ENCODE assay signal across 8 mouse cellular contexts in genomic region chr13:45000836-45001227, GRCm38 (mm10). TPM values are rescaled to one million over a fixed set of nuclear protein-coding genes. Genes with fewer than 3 reads are reported as not detected.
DNase-seq lines count a peak whose midpoint lies in the region; ATAC-seq and TF ChIP-seq lines count a peak whose summit lies in the region.

No protein-coding gene starts in this region.

- H3K27me3 ChIP-seq in forebrain, embryonic 12.5 days: no peaks in the 10 kb centered on the region
- no peaks in the 10 kb centered on the region for H3K27me3 ChIP-seq in hindbrain, embryonic 16.5 days (replicated peaks; ENCODE audit: control insufficient read depth, insufficient read depth, low read length)
- H3K27me3 ChIP-seq in liver, embryonic 14.5 days (ENCODE audit: control insufficient read depth, insufficient read depth, low read length): no peaks in the 10 kb centered on the region

- H3K27ac ChIP-seq in forebrain, embryonic 12.5 days: no peak overlapping the region
- H3K27ac ChIP-seq in hindbrain, embryonic 16.5 days (ENCODE audit: low read depth, low read length): peak overlapping the region; percentile 84; the same call in 1 of the 2 replicates
- no peak overlapping the region for H3K27ac ChIP-seq in liver, embryonic 14.5 days

- no peak for TF ChIP-seq EP300 in liver, embryonic 14.5 days (IDR thresholded peaks at IDR 0.05; ENCODE audit: low read depth)

- peaks cover 21% of the 10 kb centered on the region for H3K4me1 ChIP-seq in forebrain, embryonic 12.5 days
- peaks cover 17% of the 10 kb centered on the region for H3K4me1 ChIP-seq in hindbrain, embryonic 16.5 days (ENCODE audit: control insufficient read depth, insufficient read depth, low read depth, low read length)
- H3K4me1 ChIP-seq in liver, embryonic 14.5 days (replicated peaks; ENCODE audit: control insufficient read depth in 2 of 2, insufficient read depth in 2 of 2, low read length in 1 of 2): peaks cover 3 to 9% of the 10 kb centered on the region in 2 experiments; a peak in 3 of 4 replicates

- peak overlapping the region; percentile 67 for H3K4me2 ChIP-seq in forebrain, embryonic 12.5 days
- H3K4me2 ChIP-seq in hindbrain, embryonic 16.5 days (ENCODE audit: low read length): peak overlapping the region; percentile 67
- peak overlapping the region; percentile 95 for H3K4me2 ChIP-seq in liver, embryonic 14.5 days (ENCODE audit: low read depth)

- H3K4me3 ChIP-seq in forebrain, embryonic 12.5 days (replicated peaks): peak overlapping the region; percentile 85
- peak overlapping the region; percentile 94 for H3K4me3 ChIP-seq in hindbrain, embryonic 16.5 days (ENCODE audit: low read length)
- peak overlapping the region; percentile 59 to 93 for H3K4me3 ChIP-seq in liver, embryonic 14.5 days (ENCODE audit: insufficient read depth in 1 of 2, low read depth in 2 of 2, low read length in 2 of 2)

- ATAC-seq in forebrain, embryonic 12.5 days (ENCODE audit: low FRiP score): no peak
- ATAC-seq in hindbrain, embryonic 16.5 days: no peak
- no peak for ATAC-seq in liver, embryonic 14.5 days (ENCODE audit: insufficient read depth)
- ATAC-seq in monocyte, adult 5-6 weeks (replicated peaks; ENCODE audit: insufficient number of reproducible peaks, low FRiP score, low TSS enrichment, poor library complexity, severe bottlenecking): no peak

- peak overlapping the region; percentile 80 for H3K9ac ChIP-seq in forebrain, embryonic 12.5 days
- H3K9ac ChIP-seq in hindbrain, embryonic 16.5 days (ENCODE audit: low read depth, low read length): peak overlapping the region; percentile 87; the same call in 1 of the 2 replicates
- peak overlapping the region; percentile 84 for H3K9ac ChIP-seq in liver, embryonic 14.5 days (replicated peaks)

- H3K36me3 ChIP-seq in forebrain, embryonic 12.5 days (replicated peaks): 0 out of 2 replicates have a peak, but pooled peaks cover 4% of the 10 kb centered on the region
- H3K36me3 ChIP-seq in hindbrain, embryonic 16.5 days (ENCODE audit: control insufficient read depth, insufficient read depth, low read length): no peaks in the 10 kb centered on the region
- H3K36me3 ChIP-seq in liver, embryonic 14.5 days (replicated peaks; ENCODE audit: control insufficient read depth, insufficient read depth, low read depth): no peaks in the 10 kb centered on the region

- H3K9me3 ChIP-seq in forebrain, embryonic 12.5 days: no peaks in the 10 kb centered on the region
- H3K9me3 ChIP-seq in hindbrain, embryonic 16.5 days (ENCODE audit: control insufficient read depth, low read length): no peaks in the 10 kb centered on the region
- no peaks in the 10 kb centered on the region for H3K9me3 ChIP-seq in liver, embryonic 14.5 days (ENCODE audit: control insufficient read depth, low read length)

- DNase-seq in right cerebral cortex, postnatal 10 days (ENCODE audit: low spot score in 2 of 2): peak; percentile 51 to 56
- no peak for DNase-seq in right cerebral cortex, postnatal 14 days
- DNase-seq in c-Kit-positive CD71-positive TER-119-positive erythroid progenitor cells, embryonic 14.5 days (ENCODE audit: low spot score): peak; percentile 60
- DNase-seq in liver, embryonic 14.5 days (ENCODE audit: low read depth in 3 of 3, low spot score in 3 of 3): peak; percentile 12 to 53 (median 26)
- peak; percentile 49 for DNase-seq in neural tube, embryonic 10.5 days (ENCODE audit: extremely low spot score, low spot score)

- WGBS in forebrain, embryonic 12.5 days: 21% methylated on average over 7 of the region's 7 CpGs
- 13% methylated on average over 7 of the region's 7 CpGs for WGBS in hindbrain, embryonic 16.5 days
- 18% methylated on average over 7 of the region's 7 CpGs for WGBS in liver, embryonic 14.5 days (ENCODE audit: insufficient replicate concordance)

- TF ChIP-seq CTCF in liver, embryonic 14.5 days (IDR thresholded peaks at IDR 0.05; ENCODE audit: low read depth): peak; percentile 66

RNA-seq across cellular contexts. Expression of gene Dtnbp1, which starts 1.1 kb away (rescaled TPM):
- polyA plus RNA-seq in forebrain, embryonic 12.5 days (2016; fragmentation: Nextera tagmentation; extraction: Ambion mirVana): 86.7 and 87.1 TPM in 2 replicates
- 128 and 133 TPM in 2 replicates for polyA plus RNA-seq in hindbrain, embryonic 16.5 days (2015; fragmentation: Nextera tagmentation; extraction: Ambion mirVana)
- 16.8 and 18.9 TPM in 2 replicates for polyA plus RNA-seq in liver, embryonic 14.5 days (2012; rRNA removed)
- 25.0 and 27.6 TPM in 2 replicates for polyA plus RNA-seq in liver, embryonic 14.5 days (2014; fragmentation: Nextera tagmentation; extraction: Ambion mirVana)
- total RNA-seq in monocyte, adult 5-6 weeks (2017): 28.6 to 38.3 TPM (median 35.3 TPM) in 3 replicates
